Mouse (Mus musculus): ENCODE results near the gene Rsad1. TPM values are rescaled to one million over a fixed set of nuclear protein-coding genes. Genes with fewer than 3 reads are reported as not detected.
A peak's percentile ranks its signal among the peaks of the same experiment; 100 is the strongest.

Rsad1 gene
- total and polyA plus RNA-seq, 2 experiments from 2014 or later = 9.2 to 12.9 TPM

DNA sequence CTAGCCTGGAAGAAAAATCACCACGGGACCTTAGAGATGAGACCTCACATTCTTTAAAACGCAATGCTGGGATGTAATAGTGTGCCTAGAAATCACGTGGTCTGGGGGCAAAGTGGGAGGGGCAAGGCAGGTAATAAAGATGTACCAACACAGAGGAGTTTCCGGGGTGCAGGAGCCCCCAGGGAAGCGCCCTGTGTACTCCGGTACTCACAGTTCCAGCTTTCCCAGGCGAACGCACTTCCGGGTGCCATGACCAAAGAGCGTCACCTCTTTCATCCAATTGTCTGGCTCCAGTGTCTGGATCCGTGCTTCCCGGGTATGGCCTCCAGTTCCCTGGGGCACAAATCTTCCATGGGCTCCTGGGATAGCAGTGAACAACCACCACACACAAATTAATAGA lies 5.7 kb downstream of the Rsad1 start:
- no peak for ATAC-seq
- 85% methylated on average over 12 of the region's 12 CpGs for WGBS

DNA sequence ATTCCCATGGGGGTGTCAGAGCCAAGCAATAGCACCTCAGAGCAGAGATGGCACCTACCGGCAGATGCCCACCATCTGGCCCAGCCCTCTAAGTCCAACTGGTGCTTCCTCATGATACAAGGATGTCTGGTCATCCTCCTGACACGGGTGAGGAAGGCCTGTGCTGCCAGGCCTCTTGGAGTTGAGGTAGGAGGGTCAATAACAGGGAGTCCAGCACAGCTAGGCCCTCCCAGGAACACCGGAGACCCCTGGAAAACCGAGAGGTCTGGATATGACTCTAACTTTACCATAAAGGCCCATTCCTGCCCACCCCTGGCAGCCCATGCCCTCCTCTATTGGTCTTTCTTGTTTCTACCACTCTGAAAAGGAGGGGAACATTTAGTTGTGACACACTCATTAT lies 6.7 kb downstream of the Rsad1 start:
- TF ChIP-seq CTCF (IDR thresholded peaks at IDR 0.05; ENCODE audit: low read depth) = no peak
- H3K36me3 ChIP-seq (ENCODE audit: insufficient read depth, low read length) = peaks cover 7% of the 10 kb centered on the region; the same call in 1 of the 2 replicates
- no peak overlapping the region for H3K4me3 ChIP-seq (ENCODE audit: low read length)
- no peaks in the 10 kb centered on the region for H3K9me3 ChIP-seq (ENCODE audit: low read length)
- H3K4me1 ChIP-seq (ENCODE audit: insufficient read depth, low read length) = no peaks in the 10 kb centered on the region
- no peaks in the 10 kb centered on the region for H3K27me3 ChIP-seq (ENCODE audit: insufficient read depth, low read length)
- 83% methylated on average over 4 of the region's 4 CpGs for WGBS
- no peak overlapping the region for H3K27ac ChIP-seq
- DNase-seq (ENCODE audit: low spot score) (no peak), ATAC-seq (no peak)
- no peak overlapping the region for H3K4me2 ChIP-seq (ENCODE audit: low read depth, low read length)
- no peak overlapping the region for H3K9ac ChIP-seq (replicated peaks; ENCODE audit: low read length)

More for the DNA sequence above, 5.7 kb downstream of the Rsad1 start:
- Histone ChIP-seq H3K4me2 (ENCODE audit: low read depth, low read length) (no peak overlapping the region), H3K4me1 (ENCODE audit: insufficient read depth, low read length) (peaks cover 7% of the 10 kb centered on the region; the same call in 1 of the 2 replicates), H3K27me3 (ENCODE audit: insufficient read depth, low read length) (no peaks in the 10 kb centered on the region), H3K4me3 (ENCODE audit: low read length) (no peak overlapping the region), H3K36me3 (ENCODE audit: insufficient read depth, low read length) (peaks cover 7% of the 10 kb centered on the region; the same call in 1 of the 2 replicates), H3K9ac (replicated peaks; ENCODE audit: low read length) (no peak overlapping the region), H3K27ac (no peak overlapping the region), H3K9me3 (ENCODE audit: low read length) (no peaks in the 10 kb centered on the region)
- no peak for DNase-seq (ENCODE audit: low spot score)
- no peak for TF ChIP-seq CTCF (IDR thresholded peaks at IDR 0.05; ENCODE audit: low read depth)

DNA sequence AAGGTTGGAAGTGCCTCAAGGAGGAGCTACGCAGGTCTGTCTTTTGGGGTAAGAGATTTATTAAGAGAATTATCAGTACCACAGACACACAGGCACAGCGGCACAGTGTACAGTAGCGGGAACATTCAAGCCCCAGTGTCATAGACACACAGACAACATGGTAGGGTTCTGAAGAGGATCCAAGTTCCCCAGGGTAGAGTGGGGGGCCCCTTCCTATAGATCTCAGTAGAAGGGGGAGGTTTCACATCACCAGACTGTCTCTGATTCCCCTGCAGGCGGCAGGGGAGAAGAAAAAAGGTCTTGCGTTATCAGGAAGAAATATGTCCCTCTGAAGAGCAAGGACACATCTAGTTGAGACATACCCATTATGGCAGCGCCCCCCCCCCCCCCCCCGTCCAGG lies 9.3 kb downstream of the Rsad1 start:
- Histone ChIP-seq H3K4me3 (ENCODE audit: low read length) (no peak overlapping the region), H3K9me3 (ENCODE audit: low read length) (no peaks in the 10 kb centered on the region), H3K4me2 (ENCODE audit: low read depth, low read length) (no peak overlapping the region), H3K9ac (replicated peaks; ENCODE audit: low read length) (no peak overlapping the region), H3K27me3 (ENCODE audit: insufficient read depth, low read length) (no peaks in the 10 kb centered on the region), H3K36me3 (ENCODE audit: insufficient read depth, low read length) (peaks cover 7% of the 10 kb centered on the region; the same call in 1 of the 2 replicates), H3K27ac (no peak overlapping the region), H3K4me1 (ENCODE audit: insufficient read depth, low read length) (no peaks in the 10 kb centered on the region)
- no peak for TF ChIP-seq CTCF (IDR thresholded peaks at IDR 0.05; ENCODE audit: low read depth)
- 74% methylated on average over 7 of the region's 7 CpGs for WGBS
- ATAC-seq (no peak), DNase-seq (ENCODE audit: low spot score) (no peak)

DNA sequence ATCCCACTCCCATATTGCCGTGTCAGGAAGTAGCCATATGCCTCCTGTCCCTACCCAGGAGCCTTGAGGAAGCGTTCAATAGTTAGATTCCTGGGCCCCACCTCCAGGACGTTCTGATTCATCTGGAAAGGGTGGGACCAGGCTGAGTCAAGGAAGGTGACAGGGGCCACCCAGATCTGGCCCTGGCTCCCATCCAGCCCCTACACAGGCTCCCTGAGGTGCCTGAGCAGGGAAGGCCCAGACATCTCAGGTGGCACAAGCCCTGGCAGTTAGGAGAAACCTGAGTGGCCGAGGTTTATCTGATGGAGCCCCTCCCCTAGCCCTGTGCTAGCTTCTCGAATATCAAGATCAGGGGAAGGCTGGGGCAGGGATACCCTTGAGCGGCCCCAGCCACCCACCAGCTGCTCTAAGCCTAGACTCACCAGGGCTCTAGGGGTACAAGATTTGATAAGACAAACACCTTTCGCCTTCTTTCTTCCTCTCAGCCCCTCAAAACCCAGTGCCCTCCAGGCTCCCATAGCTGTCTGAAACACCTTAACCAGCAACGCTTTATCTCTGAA lies 10.2 kb downstream of the Rsad1 start:
- no peaks in the 10 kb centered on the region for H3K27me3 ChIP-seq (ENCODE audit: insufficient read depth, low read length)
- no peak for DNase-seq (ENCODE audit: low spot score)
- no peak for TF ChIP-seq CTCF (IDR thresholded peaks at IDR 0.05; ENCODE audit: low read depth)
- H3K4me2 ChIP-seq (ENCODE audit: low read depth, low read length) = no peak overlapping the region
- H3K4me3 ChIP-seq (ENCODE audit: low read length) = no peak overlapping the region
- ATAC-seq = no peak
- no peak overlapping the region for H3K9ac ChIP-seq (replicated peaks; ENCODE audit: low read length)
- H3K36me3 ChIP-seq (ENCODE audit: insufficient read depth, low read length) = peaks cover 7% of the 10 kb centered on the region; the same call in 1 of the 2 replicates
- 69% methylated on average over 8 of the region's 8 CpGs for WGBS
- H3K27ac ChIP-seq = no peak overlapping the region
- no peaks in the 10 kb centered on the region for H3K4me1 ChIP-seq (ENCODE audit: insufficient read depth, low read length)
- H3K9me3 ChIP-seq (ENCODE audit: low read length) = 0 out of 2 replicates have a peak, but pooled peaks cover 2% of the 10 kb centered on the region

DNA sequence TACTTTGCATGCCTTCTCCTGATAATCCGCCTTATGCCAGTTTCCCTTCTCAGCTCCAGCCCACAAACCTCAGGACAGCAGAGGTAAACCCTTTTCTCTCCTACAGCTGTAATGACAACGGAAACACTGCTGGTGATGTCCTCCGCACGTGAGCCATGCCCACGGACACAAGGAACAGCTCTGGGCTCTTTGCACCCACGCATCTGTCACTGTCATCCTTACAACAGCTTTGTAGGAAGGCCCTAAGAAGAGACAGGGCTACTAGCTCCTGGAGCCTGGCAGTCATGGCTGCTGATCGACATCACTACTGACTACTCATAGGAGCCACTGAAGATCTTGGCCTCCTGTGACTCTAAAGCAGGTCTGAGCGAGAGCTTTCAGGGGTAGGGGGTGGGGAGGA lies 15.9 kb downstream of the Rsad1 start:
- Histone ChIP-seq H3K9ac (replicated peaks; ENCODE audit: low read length) (no peak overlapping the region), H3K36me3 (ENCODE audit: insufficient read depth, low read length) (no peaks in the 10 kb centered on the region), H3K4me2 (ENCODE audit: low read depth, low read length) (no peak overlapping the region), H3K9me3 (ENCODE audit: low read length) (0 out of 2 replicates have a peak, but pooled peaks cover 2% of the 10 kb centered on the region), H3K4me1 (ENCODE audit: insufficient read depth, low read length) (no peaks in the 10 kb centered on the region), H3K4me3 (ENCODE audit: low read length) (no peak overlapping the region), H3K27me3 (ENCODE audit: insufficient read depth, low read length) (no peaks in the 10 kb centered on the region), H3K27ac (no peak overlapping the region)
- 71% methylated on average over 8 of the region's 8 CpGs for WGBS
- TF ChIP-seq CTCF (IDR thresholded peaks at IDR 0.05; ENCODE audit: low read depth) = no peak
- DNase-seq (ENCODE audit: low spot score) = no peak
- no peak for ATAC-seq

DNA sequence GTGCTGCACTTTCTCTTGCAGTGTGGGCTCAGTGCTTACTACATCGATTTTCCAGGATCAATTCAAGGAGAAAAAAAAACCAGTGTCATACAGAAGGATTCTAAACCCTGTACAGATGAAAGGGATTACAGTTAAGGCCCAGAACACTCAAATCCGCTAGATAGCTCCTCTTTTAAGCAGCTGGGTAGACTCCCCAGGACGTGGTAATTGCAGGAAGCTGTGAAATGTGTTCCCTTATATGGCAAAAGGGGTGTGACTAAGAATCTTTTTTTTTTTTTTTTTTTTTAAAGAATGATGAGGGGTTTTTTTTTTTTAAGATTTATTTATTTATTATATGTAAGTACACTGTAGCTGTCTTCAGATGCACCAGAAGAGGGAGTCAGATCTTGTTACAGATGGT lies 20.2 kb downstream of the Rsad1 start:
- DNase-seq (ENCODE audit: low spot score) (no peak), ATAC-seq (no peak)
- no peaks in the 10 kb centered on the region for H3K36me3 ChIP-seq (ENCODE audit: insufficient read depth, low read length)
- H3K27me3 ChIP-seq (ENCODE audit: insufficient read depth, low read length) = no peaks in the 10 kb centered on the region
- H3K9ac ChIP-seq (replicated peaks; ENCODE audit: low read length) = no peak overlapping the region
- no peak overlapping the region for H3K4me2 ChIP-seq (ENCODE audit: low read depth, low read length)
- no peak overlapping the region for H3K27ac ChIP-seq
- TF ChIP-seq CTCF (IDR thresholded peaks at IDR 0.05; ENCODE audit: low read depth) = no peak
- WGBS = 41% methylated on average over 3 of the region's 3 CpGs
- no peaks in the 10 kb centered on the region for H3K9me3 ChIP-seq (ENCODE audit: low read length)
- no peak overlapping the region for H3K4me3 ChIP-seq (ENCODE audit: low read length)
- no peaks in the 10 kb centered on the region for H3K4me1 ChIP-seq (ENCODE audit: insufficient read depth, low read length)

DNA sequence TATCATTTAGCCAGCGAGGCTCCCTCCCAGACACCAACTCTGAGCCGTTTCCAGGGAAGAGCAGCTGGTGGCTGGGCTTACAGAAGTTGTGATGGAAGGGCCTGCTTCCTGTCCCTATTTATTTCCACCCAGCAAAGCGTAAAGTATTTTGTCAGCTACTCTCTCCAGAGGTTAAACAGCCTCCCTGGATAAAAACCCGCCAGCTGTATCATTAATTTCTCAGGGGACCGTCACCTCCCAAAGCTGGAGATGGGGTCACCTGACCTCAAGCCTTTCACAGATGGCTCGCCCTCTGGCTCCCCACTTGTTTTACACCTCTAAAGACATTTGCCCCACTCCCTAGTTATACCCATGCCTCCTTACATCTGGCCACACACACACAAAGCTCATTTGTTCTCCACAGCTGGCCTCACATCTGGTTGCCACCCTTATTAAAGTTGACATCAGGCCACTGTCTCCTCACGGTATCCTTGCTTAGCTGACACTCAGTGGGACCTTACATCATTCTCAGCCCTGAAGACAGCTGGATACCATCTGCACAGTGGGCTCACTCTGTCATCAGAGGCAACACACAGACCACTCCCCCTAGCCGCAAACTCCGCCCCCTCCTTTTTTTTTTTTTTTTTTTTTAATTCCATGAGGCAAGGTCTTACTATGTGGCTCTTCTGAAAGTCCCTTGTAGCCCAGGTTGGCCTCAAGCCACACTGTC lies 22.7 kb downstream of the Rsad1 start:
- no peak overlapping the region for H3K4me3 ChIP-seq (ENCODE audit: low read length)
- H3K4me1 ChIP-seq (ENCODE audit: insufficient read depth, low read length) = no peaks in the 10 kb centered on the region
- no peak for TF ChIP-seq CTCF (IDR thresholded peaks at IDR 0.05; ENCODE audit: low read depth)
- ATAC-seq = peak; percentile 45; the same call in 1 of the 2 replicates
- no peak overlapping the region for H3K4me2 ChIP-seq (ENCODE audit: low read depth, low read length)
- H3K36me3 ChIP-seq (ENCODE audit: insufficient read depth, low read length) = no peaks in the 10 kb centered on the region
- H3K9me3 ChIP-seq (ENCODE audit: low read length) = no peaks in the 10 kb centered on the region
- DNase-seq (ENCODE audit: low spot score) = peak; percentile 19
- no peak overlapping the region for H3K9ac ChIP-seq (replicated peaks; ENCODE audit: low read length)
- no peak overlapping the region for H3K27ac ChIP-seq
- no peaks in the 10 kb centered on the region for H3K27me3 ChIP-seq (ENCODE audit: insufficient read depth, low read length)
- WGBS = 35% methylated on average over 9 of the region's 9 CpGs
